Mouse (Mus musculus) small intestine, adult 2 months (tissue): ENCODE results near the gene Spry1.

ENCODE experiments used
- CTCF ChIP-seq: fragments of 200-500 bp; IDR thresholded peaks from 2 replicates; pipeline ENCODE4 v1.5.1; 2012; ENCODE audit warnings: low read depth, mild to moderate bottlenecking, control low read depth, inconsistent platforms, low read length, moderate library complexity, mixed read lengths; ENCODE audit not compliant: insufficient replicate concordance, insufficient read length; ENCODE audit errors: extremely low read depth
- POLR2A ChIP-seq: fragments of 200-500 bp; IDR thresholded peaks from 2 replicates; pipeline ENCODE4 v1.6.1; 2012; ENCODE audit warnings: low read depth, mild to moderate bottlenecking, control low read depth, inconsistent platforms, low read length, moderate library complexity

DNA sequence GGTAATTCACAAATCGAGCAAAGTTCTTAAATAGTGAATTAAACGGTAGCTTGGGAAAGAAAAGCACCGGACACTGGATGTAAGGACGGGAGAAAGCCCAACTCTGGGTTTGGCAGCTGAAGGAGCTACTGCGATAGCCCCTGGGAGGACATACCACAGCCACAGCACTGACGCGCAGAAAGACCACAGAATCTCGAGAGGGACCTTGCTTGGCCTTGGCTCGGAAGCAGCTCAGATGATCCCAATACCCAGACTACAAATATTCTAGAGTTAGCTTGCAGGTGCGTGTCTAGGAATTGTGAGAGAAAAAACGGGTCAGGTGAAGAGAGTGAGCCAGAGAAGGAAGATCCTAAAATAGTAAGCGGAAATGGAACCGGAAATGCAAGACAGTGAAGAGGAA lies 8.5 kb downstream of the Spry1 start:
- TF ChIP-seq CTCF (no peak), POLR2A (no peak)
